Mouse (Mus musculus): Measurements from ENCODE around the gene Pacrg. TPM values are rescaled to one million over a fixed set of nuclear protein-coding genes. Genes with fewer than 3 reads are reported as not detected.
A peak's percentile ranks its signal among the peaks of the same experiment; 100 is the strongest.

The Pacrg gene
- total and polyA plus RNA-seq, 2 experiments from 2014 or later, result 1.1 to 1.4 TPM

GRCm38 (mm10) chr17:10508088-10508487, 332.0 kb downstream of the Pacrg start:
- Histone ChIP-seq H3K9me3 (replicated peaks; ENCODE audit: control insufficient read depth, low read length) (no peaks in the 10 kb centered on the region), H3K36me3 (replicated peaks; ENCODE audit: control insufficient read depth, insufficient read depth, low read length) (no peaks in the 10 kb centered on the region), H3K4me2 (ENCODE audit: low read depth, low read length) (no peak overlapping the region), H3K9ac (replicated peaks; ENCODE audit: low read depth, low read length) (no peak overlapping the region), H3K4me3 (ENCODE audit: low read depth, low read length) (no peak overlapping the region), H3K27me3 (ENCODE audit: control insufficient read depth, insufficient read depth, low read length) (no peaks in the 10 kb centered on the region), H3K27ac (ENCODE audit: low read depth) (no peak overlapping the region), H3K4me1 (ENCODE audit: control insufficient read depth, insufficient read depth) (no peaks in the 10 kb centered on the region)
- WGBS, result 79% methylated on average over 2 of the region's 2 CpGs
- ATAC-seq (ENCODE audit: insufficient read depth, low read depth) (no peak), DNase-seq (ENCODE audit: low spot score) (no peak)
- TF ChIP-seq EP300 (IDR thresholded peaks at IDR 0.05; ENCODE audit: low read depth), result no peak
- no peak for TF ChIP-seq CTCF (IDR thresholded peaks at IDR 0.05; ENCODE audit: low read depth)

GRCm38 (mm10) chr17:10507466-10507865, 332.6 kb downstream of the Pacrg start:
- DNase-seq (ENCODE audit: low spot score) (peak; percentile 31), ATAC-seq (ENCODE audit: insufficient read depth, low read depth) (peak; percentile 68; the same call in 1 of the 2 replicates)
- no peak overlapping the region for H3K4me3 ChIP-seq (ENCODE audit: low read depth, low read length)
- H3K27ac ChIP-seq (ENCODE audit: low read depth), result no peak overlapping the region
- H3K36me3 ChIP-seq (replicated peaks; ENCODE audit: control insufficient read depth, insufficient read depth, low read length), result no peaks in the 10 kb centered on the region
- H3K4me2 ChIP-seq (ENCODE audit: low read depth, low read length), result peak overlapping the region; percentile 25
- 46% methylated on average over 10 of the region's 10 CpGs for WGBS
- H3K4me1 ChIP-seq (ENCODE audit: control insufficient read depth, insufficient read depth), result no peaks in the 10 kb centered on the region
- H3K9me3 ChIP-seq (replicated peaks; ENCODE audit: control insufficient read depth, low read length), result no peaks in the 10 kb centered on the region
- TF ChIP-seq CTCF (IDR thresholded peaks at IDR 0.05; ENCODE audit: low read depth) (no peak), EP300 (IDR thresholded peaks at IDR 0.05; ENCODE audit: low read depth) (no peak)
- H3K27me3 ChIP-seq (ENCODE audit: control insufficient read depth, insufficient read depth, low read length), result no peaks in the 10 kb centered on the region
- no peak overlapping the region for H3K9ac ChIP-seq (replicated peaks; ENCODE audit: low read depth, low read length)

GRCm38 (mm10) chr17:10506896-10507295, 333.2 kb downstream of the Pacrg start:
- TF ChIP-seq EP300 (IDR thresholded peaks at IDR 0.05; ENCODE audit: low read depth) (no peak), CTCF (IDR thresholded peaks at IDR 0.05; ENCODE audit: low read depth) (no peak)
- H3K4me1 ChIP-seq (ENCODE audit: control insufficient read depth, insufficient read depth), result no peaks in the 10 kb centered on the region
- no peaks in the 10 kb centered on the region for H3K36me3 ChIP-seq (replicated peaks; ENCODE audit: control insufficient read depth, insufficient read depth, low read length)
- no peak overlapping the region for H3K4me2 ChIP-seq (ENCODE audit: low read depth, low read length)
- H3K27ac ChIP-seq (ENCODE audit: low read depth), result no peak overlapping the region
- no peak overlapping the region for H3K4me3 ChIP-seq (ENCODE audit: low read depth, low read length)
- no peak overlapping the region for H3K9ac ChIP-seq (replicated peaks; ENCODE audit: low read depth, low read length)
- no peaks in the 10 kb centered on the region for H3K9me3 ChIP-seq (replicated peaks; ENCODE audit: control insufficient read depth, low read length)
- ATAC-seq (ENCODE audit: insufficient read depth, low read depth), result no peak
- no peak for DNase-seq (ENCODE audit: low spot score)
- 84% methylated on average over 3 of the region's 3 CpGs for WGBS
- no peaks in the 10 kb centered on the region for H3K27me3 ChIP-seq (ENCODE audit: control insufficient read depth, insufficient read depth, low read length)

- Histone ChIP-seq H3K4me2 (ENCODE audit: low read depth, low read length) (no peak overlapping the region), H3K9ac (replicated peaks; ENCODE audit: low read depth, low read length) (peak overlapping the region; percentile 21; the same call in 1 of the 2 replicates), H3K9me3 (replicated peaks; ENCODE audit: control insufficient read depth, low read length) (no peaks in the 10 kb centered on the region), H3K27me3 (ENCODE audit: control insufficient read depth, insufficient read depth, low read length) (no peaks in the 10 kb centered on the region), H3K4me1 (ENCODE audit: control insufficient read depth, insufficient read depth) (peaks cover 30% of the 10 kb centered on the region), H3K4me3 (ENCODE audit: low read depth, low read length) (no peak overlapping the region), H3K36me3 (replicated peaks; ENCODE audit: control insufficient read depth, insufficient read depth, low read length) (no peaks in the 10 kb centered on the region), H3K27ac (ENCODE audit: low read depth) (peak overlapping the region; percentile 97)
- peak; percentile 47 for DNase-seq (ENCODE audit: low spot score)
- ATAC-seq (ENCODE audit: insufficient read depth, low read depth), result peak; percentile 72
- TF ChIP-seq EP300 (IDR thresholded peaks at IDR 0.05; ENCODE audit: low read depth) (no peak), CTCF (IDR thresholded peaks at IDR 0.05; ENCODE audit: low read depth) (no peak)
- WGBS, result 44% methylated on average over 2 of the region's 2 CpGs
Observed at GRCm38 (mm10) chr17:10501439-10501838, 338.7 kb downstream of the Pacrg start.

- no peaks in the 10 kb centered on the region for H3K9me3 ChIP-seq (replicated peaks; ENCODE audit: control insufficient read depth, low read length)
- peak; percentile 62; the same call in 1 of the 2 replicates for TF ChIP-seq EP300 (IDR thresholded peaks at IDR 0.05; ENCODE audit: low read depth)
- TF ChIP-seq CTCF (IDR thresholded peaks at IDR 0.05; ENCODE audit: low read depth), result peak; percentile 58
- WGBS, result 18% methylated on average over 12 of the region's 12 CpGs
- H3K27ac ChIP-seq (ENCODE audit: low read depth), result peak overlapping the region; percentile 97
- peaks cover 30% of the 10 kb centered on the region for H3K4me1 ChIP-seq (ENCODE audit: control insufficient read depth, insufficient read depth)
- DNase-seq (ENCODE audit: low spot score), result peak; percentile 70
- peak overlapping the region; percentile 21; the same call in 1 of the 2 replicates for H3K9ac ChIP-seq (replicated peaks; ENCODE audit: low read depth, low read length)
- ATAC-seq (ENCODE audit: insufficient read depth, low read depth), result peak; percentile 83
- no peaks in the 10 kb centered on the region for H3K36me3 ChIP-seq (replicated peaks; ENCODE audit: control insufficient read depth, insufficient read depth, low read length)
- H3K4me3 ChIP-seq (ENCODE audit: low read depth, low read length), result no peak overlapping the region
- no peak overlapping the region for H3K4me2 ChIP-seq (ENCODE audit: low read depth, low read length)
- H3K27me3 ChIP-seq (ENCODE audit: control insufficient read depth, insufficient read depth, low read length), result no peaks in the 10 kb centered on the region
Observed at GRCm38 (mm10) chr17:10500795-10501432, 339.2 kb downstream of the Pacrg start.
